Mouse (Mus musculus): ENCODE results near the gene Eno2.
"Not testable (repeated sequence)": the region's sequence is repeated elsewhere in the genome, so short reads cannot be mapped to it uniquely, and the experiment has no call there.

The Eno2 gene

DNA sequence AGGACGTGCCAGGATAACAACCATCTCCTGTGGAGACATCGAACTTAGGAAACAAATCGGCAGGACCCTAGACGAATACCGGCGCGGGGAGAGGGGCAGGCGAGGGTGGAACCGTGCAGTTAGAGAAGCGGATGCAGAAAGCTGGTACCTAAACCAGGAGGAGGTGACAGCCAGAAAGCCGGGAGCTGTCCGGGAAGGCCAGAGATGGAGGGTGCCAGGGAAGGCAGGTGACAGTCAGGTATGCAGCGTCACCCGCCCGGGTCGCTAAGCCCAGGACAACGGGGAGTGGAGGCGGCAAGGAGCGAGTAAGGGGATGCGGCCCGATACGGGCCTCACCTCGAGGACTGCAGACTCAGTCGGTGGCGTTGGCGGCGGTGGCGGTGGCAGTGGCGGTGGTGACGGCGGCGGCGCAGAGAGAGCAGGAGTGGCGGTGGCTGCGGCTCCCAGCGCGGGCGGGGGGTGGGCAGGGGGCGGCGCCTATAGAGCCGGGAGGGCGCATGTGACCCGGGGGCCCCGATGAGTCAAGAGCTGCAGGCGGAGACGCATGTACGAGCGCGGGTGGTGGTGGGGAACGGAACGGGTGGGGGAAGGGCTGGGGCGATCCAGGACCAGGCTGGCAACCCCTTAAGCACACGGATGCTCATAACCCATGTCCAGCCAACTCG lies at the start of gene Eno2:
Gene Eno2, minus strand, starts transcription at position 573 of the 665 bp plus-strand sequence.
- peak; percentile 73 for DNase-seq (ENCODE audit: low spot score)

DNA sequence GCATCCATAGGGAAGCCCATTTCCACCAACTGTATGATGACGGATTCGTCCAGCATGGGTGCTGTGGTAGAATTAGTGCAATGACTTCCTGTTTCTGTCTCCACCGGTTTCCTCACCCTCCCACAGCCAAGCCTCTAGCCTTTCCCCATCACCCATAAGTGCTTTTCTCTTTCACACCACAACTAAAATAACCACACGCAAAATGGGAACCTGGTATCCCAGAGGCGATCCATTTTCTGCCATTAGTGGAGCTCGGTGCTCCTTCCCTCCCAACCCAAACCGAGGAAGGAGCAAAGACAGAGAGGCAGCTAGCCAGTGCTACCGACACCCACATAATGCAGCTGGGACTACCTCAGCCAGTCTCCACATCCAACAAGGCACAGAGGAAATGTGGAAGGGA lies 48.5 kb upstream of the Eno2 start:
- DNase-seq (ENCODE audit: low spot score): no peak

DNA sequence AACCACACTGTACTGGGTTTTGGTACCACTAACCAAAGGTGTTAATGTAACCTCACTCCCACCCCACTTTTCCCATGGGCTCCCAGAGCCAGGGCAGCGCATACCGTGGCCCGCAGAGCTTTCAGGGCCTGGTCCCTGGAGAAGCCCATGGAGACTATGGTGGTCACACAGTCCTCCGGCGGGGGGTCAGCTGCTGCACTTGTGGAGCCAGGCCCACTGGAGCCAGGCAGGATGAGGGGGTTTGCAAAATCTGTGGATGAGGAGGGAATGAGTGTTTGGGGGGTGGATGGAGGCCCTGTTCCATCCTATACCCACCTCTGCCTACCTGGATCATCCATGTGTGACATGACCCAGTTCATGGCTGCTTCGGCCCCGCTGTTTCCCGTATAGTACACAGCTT lies 48.1 kb upstream of the Eno2 start:
- DNase-seq (ENCODE audit: low spot score): no peak

DNA sequence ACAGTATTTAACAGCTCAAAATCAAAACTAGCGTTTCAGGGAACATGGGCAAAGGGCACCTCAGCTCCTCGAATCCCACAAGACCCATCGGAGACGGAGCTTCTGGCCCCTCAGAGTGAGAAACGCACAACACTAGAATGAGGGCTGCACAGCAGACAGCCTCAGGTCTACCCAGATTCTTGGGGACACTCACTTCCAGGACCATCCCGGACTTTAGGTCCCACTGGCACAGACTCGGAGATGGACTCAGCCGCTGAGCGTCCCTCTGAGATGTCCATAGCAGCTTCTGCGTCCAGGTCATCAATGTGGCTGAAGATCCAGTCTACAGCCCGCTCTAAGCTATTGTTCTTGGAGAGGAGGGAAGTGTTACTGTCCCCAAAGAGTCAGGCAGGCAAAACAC lies 47.7 kb upstream of the Eno2 start:
- no peak for DNase-seq (ENCODE audit: low spot score)

DNA sequence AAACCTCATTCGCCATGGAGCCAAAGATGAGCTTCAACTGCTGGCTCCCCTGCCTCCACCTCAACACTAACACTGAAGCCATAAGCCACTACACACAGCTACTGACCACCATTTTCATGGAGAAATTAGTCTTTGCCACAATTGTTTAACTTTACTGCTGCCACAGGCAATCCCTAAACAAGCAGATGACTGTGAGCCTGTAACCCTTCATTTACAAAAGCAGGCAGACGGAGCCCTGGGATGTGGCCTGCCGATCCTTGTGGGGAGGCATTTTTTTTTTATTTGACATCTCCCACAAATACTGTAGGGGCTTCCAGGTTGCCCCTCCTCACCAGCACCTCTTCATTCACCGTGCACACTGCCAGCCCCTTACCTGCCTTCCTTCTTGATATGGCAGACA lies 47.1 kb upstream of the Eno2 start:
- no peak for DNase-seq (ENCODE audit: low spot score)

DNA sequence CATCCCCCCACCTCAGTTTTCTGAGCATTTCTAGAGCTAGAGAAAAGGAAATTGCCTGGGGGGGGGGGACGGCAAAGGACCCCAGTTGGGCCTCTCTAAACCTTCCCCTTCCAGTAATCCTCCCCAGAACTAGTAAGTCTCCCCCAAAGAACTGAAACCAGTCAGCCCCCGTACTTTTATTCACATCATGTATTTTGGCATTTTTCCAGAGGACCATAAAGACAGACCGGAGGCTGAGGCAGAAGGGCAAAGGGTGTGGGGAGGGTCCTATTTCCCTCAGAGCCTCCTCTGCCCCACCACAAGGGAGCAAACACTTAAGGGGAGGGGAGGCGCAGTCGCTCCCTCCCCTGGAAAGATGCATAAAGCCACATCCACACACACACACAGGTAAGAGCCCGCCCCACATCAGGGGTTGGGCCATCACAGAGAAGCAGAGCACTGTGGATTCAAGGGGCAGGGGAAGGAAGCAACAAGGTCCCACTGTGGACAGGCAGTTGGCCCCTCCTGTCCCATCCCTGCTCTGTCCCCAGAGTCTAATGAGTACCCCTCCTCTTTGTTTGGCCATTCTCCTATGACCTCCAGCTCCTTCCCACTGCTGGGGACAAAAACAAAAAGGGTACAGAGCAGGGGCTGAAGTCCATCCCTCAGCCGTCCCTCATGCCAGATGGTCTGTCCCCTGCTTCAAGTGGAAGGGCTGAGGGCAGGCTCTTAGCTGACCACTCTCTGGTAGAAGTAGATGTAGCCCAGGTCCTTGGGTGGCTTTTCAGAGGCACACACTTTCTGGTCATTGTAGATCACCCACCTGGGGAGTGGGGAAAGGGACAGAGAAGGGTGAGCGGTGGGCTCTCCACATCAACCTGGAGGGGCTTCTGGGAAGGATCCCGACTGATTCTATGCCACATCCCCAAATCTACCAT lies 45.6 kb upstream of the Eno2 start:
- no peak for DNase-seq (ENCODE audit: low spot score)

DNA sequence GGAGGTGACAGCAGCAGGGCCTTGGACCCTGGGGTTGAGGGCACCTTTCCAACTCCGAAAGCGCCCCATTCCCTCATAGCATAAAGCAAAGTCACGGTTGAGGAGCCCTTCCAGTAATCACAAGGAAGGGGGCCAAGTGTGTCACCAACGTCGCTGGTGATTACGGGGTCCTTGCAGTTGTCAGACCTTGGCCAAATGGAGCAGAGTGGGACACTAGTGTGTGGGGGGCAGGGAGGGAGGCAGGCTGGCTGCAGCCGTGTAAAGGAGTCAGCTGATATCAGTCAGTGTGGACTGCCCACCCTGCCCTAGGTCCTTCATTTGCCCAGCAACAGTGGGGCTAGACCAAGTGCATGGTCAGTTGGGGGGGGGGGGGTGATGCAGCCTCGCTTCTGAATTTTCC lies 45.0 kb upstream of the Eno2 start:
- DNase-seq (ENCODE audit: low spot score): no peak

DNA sequence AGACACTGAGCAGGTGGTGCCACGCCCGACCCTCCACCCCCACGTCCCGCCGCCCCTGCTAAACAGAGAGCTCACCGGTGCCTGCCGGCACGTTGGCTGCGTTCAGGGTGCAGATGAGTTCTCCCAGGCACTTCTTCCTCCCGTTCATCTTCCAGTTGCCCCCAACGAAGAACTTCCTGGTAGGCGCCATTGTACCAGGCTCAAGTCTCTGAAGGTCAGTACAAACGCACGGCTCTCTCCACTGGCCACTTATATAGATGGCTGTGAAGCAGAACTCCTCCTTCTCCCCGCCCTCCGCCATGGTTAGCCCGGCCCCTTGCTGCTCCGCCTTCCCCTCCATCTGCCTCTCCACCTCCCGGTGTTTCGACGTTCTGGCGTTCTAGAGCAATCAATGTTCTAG lies 44.5 kb upstream of the Eno2 start, which contains the start of gene Tpi1:
Gene Tpi1, minus strand, starts transcription at position 364 of the 400 bp plus-strand sequence.
- peak; percentile 92 for DNase-seq (ENCODE audit: low spot score)

DNA sequence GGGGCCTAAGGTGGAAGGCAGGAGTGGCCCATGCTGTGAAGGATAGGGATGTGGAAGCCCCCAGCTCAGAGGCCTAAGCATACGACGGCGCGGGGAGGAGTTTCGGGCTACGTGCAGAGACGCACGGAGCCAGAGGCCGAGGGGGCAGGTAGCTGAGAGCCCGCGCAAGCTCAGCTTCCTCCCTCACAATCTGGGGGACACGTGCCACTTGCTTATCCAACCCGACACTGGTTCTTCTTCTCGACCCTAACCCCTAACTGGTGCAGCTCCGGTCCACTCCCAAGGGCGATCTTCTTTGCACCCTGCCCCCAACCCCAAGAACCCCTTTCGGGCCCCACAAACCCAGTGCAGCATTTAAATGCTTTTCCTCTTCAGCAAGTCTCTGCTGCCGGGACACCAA lies 44.0 kb upstream of the Eno2 start:
- peak; percentile 56 for DNase-seq (ENCODE audit: low spot score)

DNA sequence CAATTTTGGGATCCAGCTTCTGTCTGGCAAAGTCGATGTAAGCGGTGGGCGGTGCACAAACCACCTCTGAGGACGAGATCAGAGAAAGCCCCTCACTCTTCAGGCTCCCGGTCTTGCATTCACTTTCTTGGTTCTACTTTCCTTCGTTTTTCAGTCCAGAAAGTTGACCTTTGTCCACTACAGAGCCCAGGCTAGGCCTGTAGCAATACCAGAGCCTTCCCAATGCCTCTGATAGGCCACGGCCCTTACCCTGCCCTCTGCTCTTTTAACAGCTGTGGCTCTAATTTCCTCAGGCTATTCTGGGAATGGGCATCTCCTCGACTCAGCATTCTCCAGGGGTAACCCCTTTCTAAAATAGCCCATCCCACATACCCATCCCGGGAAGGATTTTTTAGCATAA lies 43.4 kb upstream of the Eno2 start:
- no peak for DNase-seq (ENCODE audit: low spot score)

DNA sequence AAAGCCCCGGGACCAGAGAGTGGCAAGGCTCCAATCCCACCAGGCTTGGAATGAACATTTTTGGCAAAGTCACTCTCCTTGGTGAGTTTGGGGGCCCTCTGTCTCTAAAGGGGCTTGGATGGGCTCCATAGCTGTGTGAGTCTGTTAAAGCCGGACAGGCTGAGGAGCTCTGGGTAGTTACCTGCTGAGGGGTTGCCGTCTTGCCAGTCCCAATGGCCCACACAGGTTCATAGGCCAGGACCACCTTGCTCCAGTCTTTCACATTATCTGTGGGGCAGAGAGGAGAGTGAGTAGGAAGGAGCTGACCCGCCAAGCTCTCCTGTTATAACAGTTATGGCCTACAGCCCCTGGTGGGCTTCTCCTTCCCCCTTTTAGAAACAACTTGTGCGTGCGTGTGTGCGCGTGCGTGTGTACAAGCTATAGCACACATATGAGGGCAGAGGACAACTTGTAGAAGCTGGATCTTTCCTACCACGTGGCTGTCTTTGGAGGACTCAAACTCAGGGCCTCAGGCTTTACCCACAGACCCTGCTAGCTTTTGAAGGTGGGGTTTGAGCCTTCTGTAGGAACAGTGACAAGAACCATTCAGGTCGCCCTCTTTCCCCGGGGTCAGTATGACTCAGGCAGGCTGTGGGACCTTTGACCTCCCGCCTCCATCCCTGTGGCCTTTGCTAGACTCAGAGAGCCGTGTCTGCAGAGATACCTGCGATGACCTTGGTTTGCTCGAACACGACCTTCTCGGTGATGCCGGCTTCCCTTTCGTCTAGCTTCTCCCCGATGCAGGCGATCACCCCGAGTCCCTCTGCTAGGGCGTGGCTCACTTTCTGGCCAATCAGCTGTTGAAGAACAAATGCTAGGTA lies 42.5 kb upstream of the Eno2 start:
- DNase-seq (ENCODE audit: low spot score): no peak

DNA sequence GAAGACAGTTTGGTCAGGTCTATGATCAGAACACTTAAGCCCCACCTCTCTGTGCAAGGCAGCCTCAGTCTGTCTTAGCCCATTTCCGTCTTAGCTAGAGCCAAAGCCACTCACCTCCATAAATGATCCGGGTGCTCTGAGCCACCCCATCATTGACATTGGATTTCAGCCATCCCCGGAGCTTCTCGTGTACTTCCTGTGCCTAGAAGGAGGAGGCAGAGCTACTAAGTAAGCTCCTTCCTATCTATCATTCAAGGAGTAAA lies 41.9 kb upstream of the Eno2 start:
- DNase-seq (ENCODE audit: low spot score): no peak

DNA sequence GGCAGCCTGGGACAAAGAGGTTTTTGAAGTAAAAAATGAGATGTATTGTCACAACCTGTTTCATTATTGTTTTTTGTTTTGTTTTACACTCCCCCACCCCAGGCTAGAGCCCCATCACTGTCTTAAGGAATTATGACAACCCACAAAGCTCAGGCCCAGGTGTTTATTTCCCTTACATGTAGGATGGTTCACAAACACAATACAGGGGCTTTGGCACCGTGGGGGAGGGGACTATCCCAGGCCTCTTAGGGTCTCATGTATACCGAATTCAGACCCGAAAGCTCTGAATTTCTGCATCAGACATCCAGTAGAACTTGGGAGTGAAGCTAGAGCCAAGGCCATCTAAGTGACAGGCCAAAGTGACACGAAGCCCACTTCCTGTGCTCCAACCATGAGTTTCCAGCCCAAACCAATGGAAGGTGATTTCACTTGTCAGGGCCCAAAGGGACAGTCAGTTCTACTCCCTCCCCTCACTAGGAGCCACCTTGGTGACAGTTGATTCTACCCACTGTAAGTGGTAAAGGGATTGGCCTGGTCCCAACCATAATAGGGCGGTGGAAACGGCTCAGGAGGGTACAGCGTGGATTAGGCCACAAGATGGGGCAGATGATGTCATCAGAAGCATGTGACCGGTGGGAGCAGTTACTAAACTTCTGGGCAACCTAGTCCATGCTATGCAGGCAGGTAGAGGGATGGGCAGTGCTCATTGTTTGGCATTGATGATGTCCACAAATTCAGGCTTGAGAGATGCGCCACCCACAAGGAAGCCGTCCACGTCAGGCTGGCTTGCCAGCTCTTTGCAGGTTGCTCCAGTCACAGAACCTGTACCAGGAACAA lies 41.3 kb upstream of the Eno2 start:
- DNase-seq (ENCODE audit: low spot score): not testable (repeated sequence)

DNA sequence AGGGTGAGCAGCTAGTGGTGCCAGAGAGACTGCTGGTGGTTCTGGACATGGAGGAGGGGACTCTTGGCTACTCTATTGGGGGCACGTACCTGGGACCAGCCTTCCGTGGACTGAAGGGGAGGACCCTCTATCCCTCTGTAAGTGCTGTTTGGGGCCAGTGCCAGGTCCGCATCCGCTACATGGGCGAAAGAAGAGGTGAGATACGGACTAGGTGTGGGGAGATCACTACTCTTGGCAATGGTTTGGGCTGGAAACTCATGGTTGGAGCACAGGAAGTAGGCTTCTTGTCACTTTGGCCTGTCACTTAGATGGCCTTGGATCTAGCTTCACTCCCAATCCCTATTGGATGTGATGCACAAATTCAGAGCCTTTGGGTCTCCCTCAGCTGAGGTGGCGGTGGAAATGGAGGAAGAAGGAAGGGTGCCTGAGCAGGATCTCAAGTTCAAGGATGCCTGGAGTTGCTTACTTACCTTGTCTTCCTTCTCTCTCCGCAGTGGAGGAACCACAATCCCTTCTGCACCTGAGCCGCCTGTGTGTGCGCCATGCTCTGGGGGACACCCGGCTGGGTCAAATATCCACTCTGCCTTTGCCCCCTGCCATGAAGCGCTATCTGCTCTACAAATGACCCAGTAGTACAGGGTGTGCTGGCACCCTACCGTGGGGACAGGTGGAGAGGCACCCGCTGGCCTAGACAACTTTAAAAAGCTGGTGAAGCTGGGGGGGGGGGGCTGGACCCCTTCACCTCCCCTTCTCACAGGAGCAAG lies 40.5 kb upstream of the Eno2 start:
- no peak for DNase-seq (ENCODE audit: low spot score)

DNA sequence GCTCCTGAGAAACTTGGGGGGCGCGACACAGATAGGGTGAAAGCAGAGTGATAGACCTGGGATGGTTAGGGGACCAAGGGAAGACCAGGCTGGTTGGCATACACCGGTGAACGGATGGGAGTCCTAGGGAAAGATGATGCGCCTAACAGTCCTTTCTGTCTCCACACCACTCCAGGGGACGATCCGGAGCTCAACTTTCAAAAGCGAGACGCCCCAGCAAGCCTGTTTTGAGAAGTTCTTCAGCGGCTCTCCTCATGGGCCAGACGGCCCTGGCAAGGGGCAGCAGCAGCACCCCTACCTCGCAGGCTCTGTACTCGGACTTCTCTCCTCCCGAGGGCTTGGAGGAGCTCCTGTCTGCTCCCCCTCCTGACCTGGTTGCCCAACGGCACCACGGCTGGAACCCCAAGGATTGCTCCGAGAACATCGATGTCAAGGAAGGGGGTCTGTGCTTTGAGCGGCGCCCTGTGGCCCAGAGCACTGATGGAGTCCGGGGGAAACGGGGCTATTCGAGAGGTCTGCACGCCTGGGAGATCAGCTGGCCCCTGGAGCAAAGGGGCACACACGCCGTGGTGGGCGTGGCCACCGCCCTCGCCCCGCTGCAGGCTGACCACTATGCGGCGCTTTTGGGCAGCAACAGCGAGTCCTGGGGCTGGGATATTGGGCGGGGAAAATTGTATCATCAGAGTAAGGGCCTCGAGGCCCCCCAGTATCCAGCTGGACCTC lies 39.7 kb upstream of the Eno2 start:
- peak; percentile 84 for DNase-seq (ENCODE audit: low spot score)

DNA sequence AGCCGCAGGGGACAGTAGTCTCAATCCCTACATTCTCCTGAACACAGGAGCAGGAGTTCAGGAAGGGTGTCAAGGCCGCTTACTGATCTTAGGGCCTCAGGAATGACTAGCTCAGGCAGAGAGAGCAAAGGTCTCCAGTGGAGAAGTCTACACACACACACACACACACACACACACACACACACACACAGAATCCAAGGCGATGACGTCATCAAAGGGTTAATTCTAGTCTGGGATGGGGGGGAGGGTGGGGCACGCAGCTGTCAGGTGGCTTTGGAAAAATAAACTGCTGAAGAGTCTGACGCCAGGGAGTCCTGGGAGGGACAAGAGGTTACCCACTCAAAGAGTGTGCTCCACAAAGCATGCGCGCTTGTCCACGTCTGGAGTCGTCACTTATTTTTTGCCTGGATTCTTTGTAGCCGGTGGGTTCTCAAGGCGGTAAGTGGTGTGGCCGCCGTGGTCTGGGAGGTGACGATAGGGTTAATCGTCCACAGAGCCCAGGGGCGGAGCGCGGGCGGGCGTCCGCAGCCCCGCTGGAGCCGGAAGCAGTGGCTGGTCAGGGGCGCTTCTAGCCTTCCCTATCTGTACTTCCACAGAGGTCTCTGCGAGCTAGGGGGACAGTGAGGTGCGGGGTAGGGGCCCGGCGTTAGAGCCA lies 39.0 kb upstream of the Eno2 start, which contains the start of gene Spsb2:
Gene Spsb2, plus strand, starts transcription at position 304 of the 655 bp plus-strand sequence.
- DNase-seq (ENCODE audit: low spot score): peak; percentile 77

DNA sequence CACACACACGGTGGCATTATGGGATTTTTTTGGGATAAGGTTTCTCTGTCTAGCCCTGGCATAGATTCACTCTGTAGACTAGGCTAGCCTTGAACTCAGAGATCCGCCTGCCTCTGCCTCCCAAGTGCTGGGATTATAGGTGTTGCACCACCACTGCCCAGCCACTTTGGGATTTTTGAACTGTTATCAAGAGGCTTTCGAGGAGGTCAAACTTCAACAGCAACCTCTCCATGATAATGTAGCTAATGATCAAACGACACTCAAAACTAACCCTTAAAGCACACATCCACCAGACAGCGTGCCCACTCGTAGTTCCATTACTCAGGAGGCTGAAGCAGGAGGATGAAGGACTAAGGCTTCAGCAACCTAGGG lies 38.5 kb upstream of the Eno2 start:
- DNase-seq (ENCODE audit: low spot score): no peak

DNA sequence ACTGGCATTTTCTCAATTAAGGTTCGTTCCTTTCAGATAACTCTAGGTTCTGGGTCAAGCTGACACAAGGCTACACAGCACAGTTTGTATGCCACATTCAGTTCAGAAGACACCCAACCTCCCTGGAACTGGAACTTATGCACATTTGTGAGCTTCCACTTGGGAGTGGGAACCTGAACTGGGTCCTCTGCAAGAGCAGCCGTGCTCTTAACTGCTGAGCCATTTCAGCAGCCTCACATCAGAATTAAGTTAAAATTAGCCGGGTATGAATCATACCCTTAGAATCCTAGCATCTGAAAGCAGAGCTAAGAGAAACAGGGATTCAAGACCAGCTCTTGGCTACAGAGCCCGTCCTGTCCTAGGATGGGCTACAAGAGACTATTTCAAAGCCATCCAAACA lies 37.9 kb upstream of the Eno2 start:
- DNase-seq (ENCODE audit: low spot score): peak; percentile 59

DNA sequence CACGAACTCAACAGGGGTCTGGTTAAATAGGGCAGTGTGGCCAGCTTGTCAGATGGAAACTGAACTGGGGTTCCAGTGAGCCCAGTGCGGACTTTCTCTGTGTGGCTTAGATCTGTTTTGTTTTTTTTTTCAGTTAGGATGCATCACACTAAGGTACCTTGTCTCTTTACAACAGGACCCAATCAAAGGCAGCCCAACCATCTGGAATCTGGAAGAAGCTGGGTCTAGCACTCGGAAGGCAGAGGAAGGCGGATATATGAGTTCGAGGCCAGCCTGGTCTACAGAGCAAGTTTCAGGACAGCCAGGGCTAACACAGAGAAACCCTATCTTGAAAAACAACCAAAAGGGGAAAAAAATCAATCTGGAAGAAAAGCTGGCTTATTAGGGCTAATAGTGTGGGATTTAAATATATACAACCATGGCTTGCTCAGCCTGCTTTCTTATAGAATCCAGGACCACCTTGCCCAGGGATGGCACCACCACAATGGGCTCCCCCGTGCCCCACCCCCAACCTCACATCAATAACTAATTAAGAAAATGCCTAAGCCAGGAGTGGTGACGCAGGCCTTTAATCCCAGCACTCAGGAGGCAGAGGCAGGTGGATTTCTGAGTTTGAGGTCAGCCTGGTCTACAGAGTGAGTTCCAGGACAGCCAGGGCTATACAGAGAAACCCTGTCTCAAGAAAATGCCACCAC lies 37.1 kb upstream of the Eno2 start:
- no peak for DNase-seq (ENCODE audit: low spot score)

Measured in MN1 (cell line).